Mouse (Mus musculus): ENCODE results near the gene Tmem106c. TPM values are rescaled to one million over a fixed set of nuclear protein-coding genes. Genes with fewer than 3 reads are reported as not detected.
A peak's percentile ranks its signal among the peaks of the same experiment; 100 is the strongest.

The Tmem106c gene
- 10 to 100 TPM; 50.6 to 61.7 TPM for total RNA-seq (2021)
- long read RNA-seq, experiment 1, transcript Tmem106c-202 (8 exons, 1,455 nt), result major isoform, 30 of 68 reads
- long read RNA-seq, experiment 1, transcript Tmem106c-201 (8 exons, 1,623 nt), result minor isoform, 19 of 68 reads
- long read RNA-seq, experiment 1, partial matches to known transcripts, result 7 of 68 reads
- long read RNA-seq, experiment 1, other reads (novel, unspliced or antisense), result 12 of 68 reads
- long read RNA-seq, experiment 2, transcript Tmem106c-201 (8 exons, 1,623 nt), result minor isoform, 11 of 30 reads
- long read RNA-seq, experiment 2, transcript Tmem106c-202 (8 exons, 1,455 nt), result major isoform, 14 of 30 reads
- long read RNA-seq, experiment 2, partial matches to known transcripts, result 2 of 30 reads
- long read RNA-seq, experiment 2, other reads (novel, unspliced or antisense), result 3 of 30 reads

- DNase-seq, result peak; percentile 92 to 95
These were observed at the start of gene Tmem106c for GRCm38 (mm10) chr15:97963989-97964835. Gene Tmem106c, plus strand, starts transcription at chr15:97964200.

- peak; percentile 12 to 39 for DNase-seq
These were observed 49.7 kb upstream of the Tmem106c start for GRCm38 (mm10) chr15:97914331-97914747.

GRCm38 (mm10) chr15:97917994-97918393 lies 46.0 kb upstream of the Tmem106c start:
- DNase-seq, result no peak

GRCm38 (mm10) chr15:97919217-97919616 lies 44.8 kb upstream of the Tmem106c start:
- no peak for DNase-seq

DNA sequence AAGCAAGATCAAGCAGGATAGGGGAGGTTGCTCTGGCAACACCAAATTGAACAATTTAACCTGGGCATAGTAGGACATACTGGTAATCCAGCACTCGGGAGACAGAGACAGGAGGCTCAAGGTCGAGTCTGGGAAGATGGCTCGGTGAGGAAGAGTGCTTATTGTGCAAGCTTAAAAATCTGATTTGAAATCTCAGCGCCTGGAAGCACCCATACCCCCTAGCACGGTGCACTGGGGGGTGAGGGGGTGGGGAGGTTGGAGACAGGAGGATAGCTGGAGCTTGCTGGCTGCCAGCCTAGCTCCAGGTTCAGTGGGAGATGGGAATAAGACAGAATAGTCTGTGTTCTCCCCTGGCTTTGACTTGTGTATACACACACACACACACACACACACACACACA lies 43.7 kb upstream of the Tmem106c start:
- no peak for DNase-seq

- no peak for DNase-seq
These were observed 42.2 kb upstream of the Tmem106c start for GRCm38 (mm10) chr15:97921796-97922195.

DNA sequence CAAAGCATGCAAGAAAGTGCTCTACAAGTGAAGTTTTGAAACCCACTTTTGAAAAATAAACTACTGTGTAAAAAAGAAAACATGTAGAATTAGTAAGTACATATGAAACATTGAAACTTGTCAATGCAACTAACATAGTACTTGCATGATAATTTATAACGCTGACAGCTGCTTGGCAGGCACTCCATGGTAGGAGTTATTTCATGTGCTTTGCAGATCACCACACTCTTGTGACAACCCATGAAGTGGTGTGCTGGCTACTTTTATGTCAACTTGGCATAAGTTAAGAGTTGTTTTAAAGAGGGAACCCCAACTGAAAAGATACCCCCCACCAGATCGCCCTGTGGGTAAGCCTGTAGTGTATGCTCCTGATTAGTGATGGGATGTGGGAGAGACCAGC lies 41.6 kb upstream of the Tmem106c start:
- DNase-seq, result peak in 1 of 2 experiments; percentile 25

DNA sequence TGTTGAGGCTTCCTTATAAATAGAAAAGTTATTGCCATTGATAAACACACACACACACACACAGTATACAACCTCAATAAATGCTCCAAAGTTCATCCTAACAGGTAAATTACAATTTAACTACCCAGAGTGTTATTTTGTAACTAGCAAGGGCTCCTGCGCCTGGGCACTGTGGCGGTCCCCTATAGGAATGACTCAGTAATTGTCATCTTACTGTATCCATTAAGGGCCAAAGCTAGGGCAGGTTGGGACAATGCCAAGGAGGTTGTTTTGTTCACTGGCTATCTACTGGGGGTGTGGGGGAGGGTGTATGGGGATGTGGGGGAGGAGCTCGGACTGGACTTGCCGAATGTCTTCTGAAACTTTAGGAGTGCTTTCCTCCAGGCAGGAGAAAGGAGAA lies 37.0 kb upstream of the Tmem106c start:
- DNase-seq, result no peak

- DNase-seq, result no peak
These were observed 36.2 kb upstream of the Tmem106c start for GRCm38 (mm10) chr15:97927821-97928220.

DNA sequence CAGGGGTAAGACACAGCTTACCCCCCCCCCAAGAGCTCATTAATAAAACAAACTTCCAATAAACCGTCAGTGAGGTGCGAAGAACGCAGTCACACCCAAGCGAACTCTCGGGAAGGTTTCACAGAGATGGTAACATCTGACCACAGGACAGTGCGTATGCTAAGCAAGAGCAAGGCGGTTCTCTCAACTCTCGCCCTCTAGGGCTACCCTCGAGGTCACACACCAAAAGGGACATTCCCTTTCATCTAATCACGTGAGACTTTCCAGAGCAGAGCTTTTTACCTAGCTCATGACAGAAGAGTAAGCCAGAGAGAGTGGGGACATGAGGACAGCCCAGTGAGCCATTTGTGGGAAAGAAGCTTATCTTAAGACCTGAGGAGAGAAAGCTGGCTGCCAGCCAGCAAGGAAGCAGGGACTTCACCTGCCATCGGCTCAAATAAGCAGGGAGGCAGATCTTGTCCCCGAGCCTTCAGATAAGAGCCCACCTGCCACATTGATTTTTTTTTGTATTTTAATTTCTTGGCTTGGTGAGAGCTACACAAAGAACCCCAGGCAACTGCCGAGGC lies 34.7 kb upstream of the Tmem106c start:
- no peak for DNase-seq

GRCm38 (mm10) chr15:97932441-97932840 lies 31.6 kb upstream of the Tmem106c start:
- DNase-seq, result no peak

- DNase-seq, result peak in 1 of 2 experiments; percentile 35
These were observed 25.4 kb upstream of the Tmem106c start for GRCm38 (mm10) chr15:97938580-97938979.

- no peak for DNase-seq
These were observed 23.9 kb upstream of the Tmem106c start for GRCm38 (mm10) chr15:97940088-97940487.

DNA sequence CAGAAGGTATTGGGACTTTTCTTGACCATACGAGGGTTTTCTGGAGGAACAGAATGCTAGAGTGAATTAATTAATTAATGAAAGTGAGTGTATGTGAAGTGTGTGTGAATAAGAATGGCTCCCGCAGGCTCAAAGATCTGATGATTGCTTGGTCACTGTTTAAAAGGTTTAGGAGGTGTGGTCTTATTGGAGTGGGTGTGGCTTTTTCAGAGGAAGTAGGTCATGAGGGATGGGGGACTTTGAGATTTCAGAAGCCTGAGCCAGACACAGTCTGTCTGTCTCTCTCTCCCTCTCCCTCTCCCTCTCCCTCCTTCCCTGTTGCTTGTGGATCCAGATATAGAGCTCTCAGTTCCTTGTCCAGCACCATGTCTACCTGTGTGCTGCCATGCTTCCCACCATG lies 22.7 kb upstream of the Tmem106c start:
- DNase-seq, result no peak

- no peak for DNase-seq
These were observed 21.5 kb upstream of the Tmem106c start for GRCm38 (mm10) chr15:97942538-97942937.

DNA sequence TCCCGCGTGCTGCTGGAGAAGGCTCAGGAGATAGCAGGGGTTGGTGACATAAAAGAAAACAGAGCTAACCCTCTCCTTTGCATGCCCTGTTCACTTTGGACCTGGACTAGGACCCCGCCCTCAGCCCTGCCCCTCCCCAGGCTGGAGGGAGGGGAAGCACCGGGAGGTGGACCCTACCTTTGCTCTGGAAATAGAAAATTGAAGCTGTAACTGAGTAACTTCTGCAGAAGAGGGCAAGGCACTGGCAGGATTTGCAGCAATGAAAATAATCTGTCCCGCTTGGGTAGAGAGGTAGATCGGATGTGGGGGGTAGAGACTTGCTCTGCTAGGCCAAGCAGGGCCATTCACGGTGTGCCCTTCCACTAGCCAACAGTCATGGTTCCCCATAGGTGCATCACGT lies 20.6 kb upstream of the Tmem106c start:
- DNase-seq, result no peak

DNA sequence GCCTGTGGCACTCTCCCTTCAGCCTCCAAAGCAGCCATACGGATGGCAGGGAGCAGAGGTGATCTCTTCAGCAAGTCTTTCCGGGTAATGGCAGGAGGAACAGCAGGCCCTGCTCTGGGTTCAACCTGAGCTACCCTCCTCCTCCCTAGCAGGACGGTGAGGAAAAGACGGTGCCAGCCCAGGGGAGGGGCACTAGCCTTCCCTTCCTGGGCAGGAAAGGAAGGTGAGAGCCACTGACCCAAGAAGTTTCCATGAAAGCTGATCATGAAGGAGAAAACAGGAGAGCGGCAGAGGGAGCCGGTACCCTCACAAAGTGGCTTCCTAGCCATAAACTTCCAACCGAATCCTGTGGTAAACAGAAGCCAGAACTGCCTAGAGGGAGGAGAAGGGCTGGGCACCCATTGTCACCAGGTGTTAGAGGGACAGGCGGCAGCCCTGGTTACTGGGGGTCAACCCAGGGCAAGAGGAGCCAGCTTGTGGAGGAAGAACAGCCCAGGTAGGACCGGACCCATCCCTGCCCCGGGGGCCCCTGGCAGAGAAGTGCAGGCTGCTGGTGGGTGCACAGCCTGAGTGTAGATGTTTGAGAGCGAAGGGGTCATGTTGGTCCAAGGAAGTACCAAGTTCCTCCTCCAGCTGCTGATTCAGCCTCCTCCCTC lies 19.0 kb upstream of the Tmem106c start:
- DNase-seq, result no peak

GRCm38 (mm10) chr15:97945656-97946315 lies 18.2 kb upstream of the Tmem106c start:
- no peak for DNase-seq

- DNase-seq, result no peak
These were observed 15.3 kb upstream of the Tmem106c start for GRCm38 (mm10) chr15:97948720-97949119.

DNA sequence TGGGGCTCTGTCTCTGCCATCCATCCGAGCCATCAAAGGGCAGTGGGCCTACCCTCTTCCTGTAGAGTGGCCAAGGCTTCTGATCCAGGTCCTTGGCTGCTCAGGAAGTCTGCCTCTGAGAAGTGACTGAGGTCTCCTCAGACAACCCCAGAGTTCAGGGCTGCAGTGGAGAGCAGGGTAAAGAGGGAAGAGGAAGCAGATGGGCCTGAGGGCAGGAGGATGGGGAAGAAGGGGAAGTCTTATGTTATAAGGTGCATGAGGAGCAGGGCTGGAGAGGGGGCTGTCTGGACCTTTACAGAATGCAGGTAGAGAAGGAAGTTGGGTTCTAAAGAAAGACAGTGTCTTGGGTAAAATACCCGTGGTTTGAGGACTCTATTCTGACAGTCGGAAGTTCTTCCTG lies 14.3 kb upstream of the Tmem106c start:
- DNase-seq, result no peak

DNA sequence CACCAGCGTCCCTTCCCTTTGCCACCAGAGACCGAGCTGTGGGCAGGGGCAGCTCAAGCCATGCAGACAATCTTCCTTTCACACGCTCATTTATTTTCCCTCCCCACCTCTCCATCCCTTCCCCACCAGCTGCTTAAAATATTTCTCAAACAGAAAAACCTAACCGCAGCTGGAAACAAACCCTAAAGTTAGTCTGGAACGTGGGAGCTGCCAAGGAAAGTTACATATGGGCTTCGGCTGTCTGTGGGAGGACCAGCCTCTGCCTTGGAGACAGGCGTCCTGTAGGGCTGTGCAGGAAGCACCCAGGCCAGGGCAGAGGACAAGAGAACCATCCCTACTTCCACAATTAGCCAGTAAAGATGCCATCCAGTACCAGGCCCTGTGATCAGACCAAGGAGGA lies 13.8 kb upstream of the Tmem106c start:
- no peak for DNase-seq

Measured in adrenal gland, postnatal 36 days (tissue).